Mouse (Mus musculus) embryonic facial prominence, embryonic 11.5 days (tissue): Measurements from ENCODE around the gene Elovl2. TPM values are rescaled to one million over a fixed set of nuclear protein-coding genes. Genes with fewer than 3 reads are reported as not detected.

ENCODE experiments used
- ATAC-seq: fragments of 200-750 bp; cut with Nextera tagmentation; replicated peaks from 2 replicates; pipeline ENCODE4 v1.8.0; 2017; ENCODE audit warnings: low read depth; ENCODE audit not compliant: insufficient number of reproducible peaks, low FRiP score, low TSS enrichment
- DNase-seq: peaks from one replicate; pipeline ENCODE4 v3.0.0-alpha.2; 2015; ENCODE audit warnings: low spot score
- H3K27ac ChIP-seq: fragments of 300-500 bp; sonication (generic); replicated peaks from 2 replicates; pipeline ENCODE4 v1.5.1; 2014; ENCODE audit warnings: mild to moderate bottlenecking, low read depth, low read length, control low read depth
- H3K27me3 ChIP-seq: fragments of 300-500 bp; sonication (generic); 2 replicates; pipeline ENCODE4 v1.6.1; 2014; ENCODE audit warnings: mild to moderate bottlenecking, low read length, moderate library complexity, mixed read lengths; ENCODE audit not compliant: control insufficient read depth, insufficient read depth
- H3K36me3 ChIP-seq: fragments of 300-500 bp; sonication (generic); replicated peaks from 2 replicates; pipeline ENCODE4 v1.6.1; 2014; ENCODE audit warnings: low read depth, mild to moderate bottlenecking, low read length, moderate library complexity, mixed read lengths; ENCODE audit not compliant: control insufficient read depth, insufficient read depth
- H3K4me1 ChIP-seq: fragments of 300-500 bp; sonication (generic); 2 replicates; pipeline ENCODE4 v1.6.1; 2014; ENCODE audit warnings: low read length, mixed read lengths; ENCODE audit not compliant: control insufficient read depth, insufficient read depth
- H3K4me2 ChIP-seq: fragments of 300-500 bp; sonication (generic); 2 replicates; pipeline ENCODE4 v1.6.1; 2014; ENCODE audit warnings: low read depth, mild to moderate bottlenecking, control low read depth, low read length, moderate library complexity
- H3K4me3 ChIP-seq: fragments of 300-500 bp; sonication (generic); 2 replicates; pipeline ENCODE4 v1.5.1; 2014; ENCODE audit warnings: low read depth, low read length, control low read depth
- H3K9ac ChIP-seq: fragments of 300-500 bp; sonication (generic); replicated peaks from 2 replicates; pipeline ENCODE4 v1.6.1; 2014; ENCODE audit warnings: mild to moderate bottlenecking, control low read depth, low read length
- H3K9me3 ChIP-seq: fragments of 300-500 bp; sonication (generic); replicated peaks from 2 replicates; pipeline ENCODE4 v1.6.1; 2016; ENCODE audit warnings: mild to moderate bottlenecking, low read length, inconsistent platforms, mixed read lengths; ENCODE audit not compliant: control insufficient read depth
- WGBS: fragments of 180-500 bp; shearing (Covaris S2); extraction: QIAGEN DNeasy Blood & Tissue Kit; methylation state at CpG from one replicate; pipeline ENCODE4 v1.1.7; 2014; 5-methylcytosine and 5-hydroxymethylcytosine counted together
- polyA plus RNA-seq: library from polyadenylated mRNA; unstranded; fragments of >200 nt; fragmentation: Nextera tagmentation; extraction: Ambion mirVana; gene quantifications from 2 replicates; pipeline ENCODE4 v1.2.1, GENCODE M21; 2014

The Elovl2 gene
- polyA plus RNA-seq, 1 experiment from 2014 or later = 24.1 TPM

GRCm38 (mm10) chr13:41230256-41230655, 10.1 kb upstream of the Elovl2 start:
- H3K27me3 ChIP-seq = no peaks in the 10 kb centered on the region
- no peaks in the 10 kb centered on the region for H3K9me3 ChIP-seq
- DNase-seq (no peak), ATAC-seq (no peak)
- WGBS = 85% methylated on average over 5 of the region's 5 CpGs
- H3K36me3 ChIP-seq = no peaks in the 10 kb centered on the region
- no peaks in the 10 kb centered on the region for H3K4me1 ChIP-seq
- no peak overlapping the region for H3K4me2 ChIP-seq
- no peak overlapping the region for H3K4me3 ChIP-seq
- no peak overlapping the region for H3K9ac ChIP-seq
- H3K27ac ChIP-seq = no peak overlapping the region

GRCm38 (mm10) chr13:41228060-41228459, 7.9 kb upstream of the Elovl2 start:
- no peak overlapping the region for H3K9ac ChIP-seq
- ATAC-seq (no peak), DNase-seq (no peak)
- H3K36me3 ChIP-seq = no peaks in the 10 kb centered on the region
- H3K27me3 ChIP-seq = no peaks in the 10 kb centered on the region
- no peak overlapping the region for H3K4me3 ChIP-seq
- no peaks in the 10 kb centered on the region for H3K4me1 ChIP-seq
- H3K4me2 ChIP-seq = no peak overlapping the region
- H3K9me3 ChIP-seq = no peaks in the 10 kb centered on the region
- no peak overlapping the region for H3K27ac ChIP-seq
- 88% methylated on average over 5 of the region's 5 CpGs for WGBS

- Histone ChIP-seq H3K9me3 (no peaks in the 10 kb centered on the region), H3K4me3 (no peak overlapping the region), H3K9ac (no peak overlapping the region), H3K4me2 (no peak overlapping the region), H3K27me3 (no peaks in the 10 kb centered on the region), H3K4me1 (no peaks in the 10 kb centered on the region), H3K27ac (no peak overlapping the region), H3K36me3 (no peaks in the 10 kb centered on the region)
- WGBS = 74% methylated on average over 5 of the region's 5 CpGs
- DNase-seq (no peak), ATAC-seq (no peak)
These were observed 6.3 kb upstream of the Elovl2 start for GRCm38 (mm10) chr13:41226513-41226912.

- Histone ChIP-seq H3K27ac (no peak overlapping the region), H3K9ac (peak overlapping the region; percentile 73), H3K4me3 (peak overlapping the region; percentile 56), H3K4me2 (peak overlapping the region; percentile 60), H3K9me3 (no peaks in the 10 kb centered on the region), H3K4me1 (no peaks in the 10 kb centered on the region), H3K27me3 (no peaks in the 10 kb centered on the region), H3K36me3 (no peaks in the 10 kb centered on the region)
- ATAC-seq (peak; percentile 84), DNase-seq (no peak)
- 4% methylated on average over 26 of the region's 39 CpGs for WGBS
These were observed 410 bp downstream of the Elovl2 start for GRCm38 (mm10) chr13:41219687-41220303.

GRCm38 (mm10) chr13:41219056-41219455, 1.1 kb downstream of the Elovl2 start:
- no peaks in the 10 kb centered on the region for H3K9me3 ChIP-seq
- H3K27ac ChIP-seq = no peak overlapping the region
- H3K36me3 ChIP-seq = no peaks in the 10 kb centered on the region
- DNase-seq (no peak), ATAC-seq (no peak)
- no peaks in the 10 kb centered on the region for H3K4me1 ChIP-seq
- WGBS = 50% methylated on average over 1 of the region's 1 CpGs
- H3K4me3 ChIP-seq = peak overlapping the region; percentile 56; the same call in 1 of the 2 replicates
- no peak overlapping the region for H3K9ac ChIP-seq
- H3K27me3 ChIP-seq = no peaks in the 10 kb centered on the region
- H3K4me2 ChIP-seq = no peak overlapping the region

- ATAC-seq = no peak
- Histone ChIP-seq H3K4me3 (no peak overlapping the region), H3K4me1 (no peaks in the 10 kb centered on the region), H3K9me3 (no peaks in the 10 kb centered on the region), H3K4me2 (no peak overlapping the region), H3K27ac (no peak overlapping the region), H3K9ac (no peak overlapping the region), H3K36me3 (no peaks in the 10 kb centered on the region), H3K27me3 (no peaks in the 10 kb centered on the region)
- WGBS = 80% methylated on average over 3 of the region's 3 CpGs
- DNase-seq = no peak
These were observed 4.0 kb downstream of the Elovl2 start for GRCm38 (mm10) chr13:41216236-41216635.

- WGBS = 85% methylated on average over 6 of the region's 6 CpGs
- Histone ChIP-seq H3K9ac (no peak overlapping the region), H3K4me2 (no peak overlapping the region), H3K4me3 (no peak overlapping the region), H3K27ac (no peak overlapping the region), H3K9me3 (no peaks in the 10 kb centered on the region), H3K4me1 (no peaks in the 10 kb centered on the region), H3K36me3 (no peaks in the 10 kb centered on the region), H3K27me3 (no peaks in the 10 kb centered on the region)
- ATAC-seq (no peak), DNase-seq (no peak)
These were observed 4.5 kb downstream of the Elovl2 start for GRCm38 (mm10) chr13:41215669-41216068.

GRCm38 (mm10) chr13:41212558-41213322, 7.5 kb downstream of the Elovl2 start:
- Histone ChIP-seq H3K9me3 (no peaks in the 10 kb centered on the region), H3K4me3 (no peak overlapping the region), H3K27me3 (no peaks in the 10 kb centered on the region), H3K27ac (no peak overlapping the region), H3K4me1 (no peaks in the 10 kb centered on the region), H3K4me2 (no peak overlapping the region), H3K36me3 (no peaks in the 10 kb centered on the region), H3K9ac (no peak overlapping the region)
- WGBS = 70% methylated on average over 6 of the region's 6 CpGs
- ATAC-seq = no peak
- DNase-seq = no peak
